Mouse (Mus musculus) megakaryocyte, embryonic 14.5 days (primary cell): ENCODE data around the gene H2-DMb2.

ENCODE experiments used
- FLI1 ChIP-seq: IDR thresholded peaks from 2 replicates; pipeline ENCODE4 v1.6.1; 2012; ENCODE audit warnings: low read length, inconsistent platforms, mixed read lengths
- GATA1 ChIP-seq: IDR thresholded peaks from 3 replicates; pipeline ENCODE4 v1.6.1; 2012; ENCODE audit warnings: mixed read lengths, low read length, inconsistent platforms, borderline replicate concordance

- TF ChIP-seq GATA1 (no peak), FLI1 (no peak)
Measured at GRCm38 (mm10) chr17:34098709-34099479, 44.2 kb upstream of the H2-DMb2 start.
